Comparison of ENCODE assay signal across 9 mouse cellular contexts in the genomic region with DNA sequence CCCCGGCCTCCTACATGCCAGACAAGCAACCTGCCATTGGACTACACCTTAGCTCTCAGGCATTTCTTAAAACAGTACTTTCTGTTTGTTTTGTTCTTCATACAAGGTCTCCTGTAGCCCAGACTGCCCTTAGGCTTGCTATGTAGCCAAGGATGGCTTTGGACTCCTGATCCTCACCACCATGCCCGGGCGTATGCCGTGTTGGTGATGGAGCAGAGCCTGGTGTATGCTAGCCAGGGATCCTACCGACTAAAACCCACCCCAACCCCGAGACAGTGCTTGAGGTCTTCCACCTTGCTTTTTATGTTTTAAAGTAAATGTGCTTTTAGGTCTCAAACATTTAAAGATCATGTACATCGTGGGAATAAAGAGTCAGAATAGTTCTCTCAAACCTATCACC.
DNase-seq lines count a peak whose midpoint lies in the region; ATAC-seq and TF ChIP-seq lines count a peak whose summit lies in the region.
"Had no signal": no experiment of that assay in that cellular context is flagged by ENCODE, and none has a peak within 500 bp of the region (broad histone marks: within the 10 kb centered on the region; RNA-seq: fewer than 3 reads in every experiment).

No protein-coding gene starts in this region.

- H3K27ac ChIP-seq in heart, embryonic 13.5 days (replicated peaks), result peak overlapping the region; percentile 85; the same call in 1 of the 2 replicates
- H3K27ac ChIP-seq in kidney, postnatal 0 days, result no peak overlapping the region
- no peak overlapping the region for H3K27ac ChIP-seq in CH12.LX (ENCODE audit: insufficient read depth, low read depth)
- H3K27ac ChIP-seq in embryonic facial prominence, embryonic 15.5 days (replicated peaks), result peak overlapping the region; percentile 76; the same call in 1 of the 2 replicates

- H3K4me3 ChIP-seq in heart, embryonic 13.5 days, result no peak overlapping the region
- no peak overlapping the region for H3K4me3 ChIP-seq in kidney, postnatal 0 days (replicated peaks; ENCODE audit: low read depth, low read length)
- no peak overlapping the region for H3K4me3 ChIP-seq in CH12.LX (replicated peaks in 1 of 3; ENCODE audit: low read depth in 2 of 3, low read length in 2 of 3, poor library complexity in 1 of 3)
- no peak overlapping the region for H3K4me3 ChIP-seq in embryonic facial prominence, embryonic 15.5 days (replicated peaks)

- in situ Hi-C loops in CH12.LX (cut with MboI; ENCODE audit: low pct_ligation_motif_present, low pct_unique_long_range_greater_than_20kb, low sequenced_read_pairs), result loop anchor here (5.0 kb wide), 2 partner anchors 183 to 308 kb away; no protein-coding TSS in a partner anchor

- TF ChIP-seq CTCF in kidney, postnatal 0 days (IDR thresholded peaks at IDR 0.05; ENCODE audit: low read depth), result no peak
- no peak for TF ChIP-seq CTCF in CH12.LX (conservative IDR thresholded peaks at IDR 0.05 in 1 of 2, IDR thresholded peaks at IDR 0.05 in 1 of 2; ENCODE audit: low read depth in 2 of 2, low read length in 2 of 2)

- TF ChIP-seq EP300 in CH12.LX (IDR thresholded peaks at IDR 0.05; ENCODE audit: low read length), result no peak

- H3K9me3 ChIP-seq in heart, embryonic 13.5 days, result no peaks in the 10 kb centered on the region
- no peaks in the 10 kb centered on the region for H3K9me3 ChIP-seq in kidney, postnatal 0 days (replicated peaks; ENCODE audit: low read length)
- no peaks in the 10 kb centered on the region for H3K9me3 ChIP-seq in CH12.LX (replicated peaks; ENCODE audit: low read length)
- no peaks in the 10 kb centered on the region for H3K9me3 ChIP-seq in embryonic facial prominence, embryonic 15.5 days (replicated peaks)

- no peak overlapping the region for H3K4me2 ChIP-seq in heart, embryonic 13.5 days
- peak overlapping the region; percentile 27; the same call in 1 of the 2 replicates for H3K4me2 ChIP-seq in kidney, postnatal 0 days (ENCODE audit: low read length)
- H3K4me2 ChIP-seq in CH12.LX (ENCODE audit: insufficient read depth, low read depth, poor library complexity, severe bottlenecking), result no peak overlapping the region
- H3K4me2 ChIP-seq in embryonic facial prominence, embryonic 15.5 days (replicated peaks), result 0 out of 2 replicates have a peak overlapping the region, but pooled peaks have one; percentile 17

- no peak for DNase-seq in heart, postnatal 4 days
- DNase-seq in kidney, postnatal 0 days (ENCODE audit: low spot score), result no peak
- DNase-seq in kidney, postnatal 36 days, result no peak
- DNase-seq in CH12.LX (ENCODE audit: extremely low read depth), result no peak
- DNase-seq in yolk sac, embryonic 10.5 days (ENCODE audit: low spot score), result no peak
- DNase-seq in frontal cortex, postnatal 14 days (ENCODE audit: low spot score in 2 of 2), result no peak
- DNase-seq: adrenal gland, adult 8-10 months had no signal

- peaks cover 40% of the 10 kb centered on the region for H3K4me1 ChIP-seq in heart, embryonic 13.5 days
- H3K4me1 ChIP-seq in kidney, postnatal 0 days (replicated peaks; ENCODE audit: insufficient read depth, low read length), result peaks cover 20% of the 10 kb centered on the region
- peaks cover 2 to 20% of the 10 kb centered on the region in 2 experiments; a peak in 3 of 4 replicates for H3K4me1 ChIP-seq in CH12.LX (ENCODE audit: control insufficient read depth in 1 of 2, insufficient read depth in 2 of 2)
- H3K4me1 ChIP-seq in embryonic facial prominence, embryonic 15.5 days, result peaks cover 39% of the 10 kb centered on the region

- H3K9ac ChIP-seq in heart, embryonic 13.5 days, result peak overlapping the region; percentile 38; the same call in 1 of the 2 replicates
- H3K9ac ChIP-seq in kidney, postnatal 0 days (ENCODE audit: low read depth, low read length), result no peak overlapping the region
- H3K9ac ChIP-seq in CH12.LX (ENCODE audit: insufficient read depth, low read depth), result no peak overlapping the region
- no peak overlapping the region for H3K9ac ChIP-seq in embryonic facial prominence, embryonic 15.5 days

- no peaks in the 10 kb centered on the region; the same call in 1 of the 2 replicates for H3K27me3 ChIP-seq in heart, embryonic 13.5 days (replicated peaks)
- H3K27me3 ChIP-seq in kidney, postnatal 0 days (ENCODE audit: insufficient read depth, low read length), result no peaks in the 10 kb centered on the region
- no peaks in the 10 kb centered on the region for H3K27me3 ChIP-seq in CH12.LX (replicated peaks)
- H3K27me3 ChIP-seq in embryonic facial prominence, embryonic 15.5 days, result no peaks in the 10 kb centered on the region

- ATAC-seq in heart, embryonic 13.5 days (ENCODE audit: extremely low read depth, insufficient number of reproducible peaks, low FRiP score, low TSS enrichment), result no peak
- ATAC-seq in kidney, postnatal 0 days (replicated peaks; ENCODE audit: low FRiP score, low read depth), result no peak
- ATAC-seq in embryonic facial prominence, embryonic 15.5 days (ENCODE audit: insufficient number of reproducible peaks, low FRiP score, low TSS enrichment, low read depth), result no peak

- dilution Hi-C loops in CH12.LX (cut with MboI; ENCODE audit: extremely low pct_ligation_motif_present, extremely low pct_unique_long_range_greater_than_20kb, low sequenced_read_pairs), result no loop called here

- WGBS in heart, embryonic 13.5 days, result 82% methylated on average over 7 of the region's 7 CpGs
- WGBS in kidney, postnatal 0 days, result 74% methylated on average over 7 of the region's 7 CpGs
- 66% methylated on average over 7 of the region's 7 CpGs for WGBS in embryonic facial prominence, embryonic 15.5 days

- no peak for TF ChIP-seq RAD21 in CH12.LX (IDR thresholded peaks at IDR 0.05; ENCODE audit: low read depth, low read length)

- TF ChIP-seq POLR2A in CH12.LX (IDR thresholded peaks at IDR 0.05; ENCODE audit: low read depth, low read length), result no peak

- no peaks in the 10 kb centered on the region for H3K36me3 ChIP-seq in heart, embryonic 13.5 days
- H3K36me3 ChIP-seq in kidney, postnatal 0 days (ENCODE audit: insufficient read depth, low read length), result no peaks in the 10 kb centered on the region
- H3K36me3 ChIP-seq in CH12.LX (replicated peaks in 1 of 2; ENCODE audit: control insufficient read depth in 1 of 2, insufficient read depth in 1 of 2, low read length in 1 of 2), result peaks cover 0 to 21% of the 10 kb centered on the region in 2 experiments
- no peaks in the 10 kb centered on the region for H3K36me3 ChIP-seq in embryonic facial prominence, embryonic 15.5 days

- no peaks in the 10 kb centered on the region for H3K79me2 ChIP-seq in CH12.LX (replicated peaks; ENCODE audit: control insufficient read depth, extremely low read depth, insufficient read depth, poor library complexity, severe bottlenecking)

TF ChIP-seq in CH12.LX, 34 proteins besides CTCF, POLR2A, EP300 and RAD21:
- TF ChIP-seq GABPA (IDR thresholded peaks at IDR 0.05; ENCODE audit: insufficient replicate concordance, low read depth, low read length), result no peak
- no peak for TF ChIP-seq JUN (IDR thresholded peaks at IDR 0.05; ENCODE audit: insufficient read depth, low read depth, low read length)
- 0 out of 2 replicates have a peak, but pooled peaks have one; percentile 24 for TF ChIP-seq CHD1 (IDR thresholded peaks at IDR 0.05; ENCODE audit: low read depth, low read length)

Comparison
In these comparisons a context has a peak if more than half of its experiments do, and no peak if none do; other contexts are left out.
1. H3K27ac ChIP-seq: peak in heart, embryonic 13.5 days (single experiment) and embryonic facial prominence, embryonic 15.5 days (single experiment); none in kidney, postnatal 0 days (single experiment) and CH12.LX (single experiment).
2. H3K4me2 ChIP-seq: peak in kidney, postnatal 0 days (single experiment) and embryonic facial prominence, embryonic 15.5 days (single experiment); none in heart, embryonic 13.5 days (single experiment) and CH12.LX (single experiment).